Mouse (Mus musculus) midbrain, postnatal 0 days (tissue): ENCODE data around the gene Galnt12. TPM values are rescaled to one million over a fixed set of nuclear protein-coding genes. Genes with fewer than 3 reads are reported as not detected.

Source experiments
- ATAC-seq: fragments of 200-750 bp; cut with Nextera tagmentation; 2 replicates; pipeline ENCODE4 v1.8.0; 2017; ENCODE audit warnings: moderate number of reproducible peaks, mild to moderate bottlenecking, moderate TSS enrichment, moderate library complexity; ENCODE audit not compliant: low FRiP score
- DNase-seq: peaks from one replicate; pipeline ENCODE4 v3.0.0-alpha.2; 2015; ENCODE audit warnings: low spot score
- H3K27ac ChIP-seq: fragments of 300-500 bp; sonication (generic); 2 replicates; pipeline ENCODE4 v1.5.1; 2014; ENCODE audit warnings: low read depth, mild to moderate bottlenecking, low read length, mixed read lengths
- H3K27me3 ChIP-seq: fragments of 300-500 bp; sonication (generic); 2 replicates; pipeline ENCODE4 v1.6.1; 2014; ENCODE audit warnings: low read length, control low read depth, mixed read lengths; ENCODE audit not compliant: insufficient read depth
- H3K36me3 ChIP-seq: fragments of 300-500 bp; sonication (generic); 2 replicates; pipeline ENCODE4 v1.6.1; 2014; ENCODE audit warnings: low read length, control low read depth, mixed read lengths; ENCODE audit not compliant: insufficient read depth
- H3K4me1 ChIP-seq: fragments of 300-500 bp; sonication (generic); 2 replicates; pipeline ENCODE4 v1.6.1; 2014; ENCODE audit warnings: mild to moderate bottlenecking, control low read depth, antibody characterized with exemption, low read length, mixed read lengths; ENCODE audit not compliant: insufficient read depth
- H3K4me2 ChIP-seq: fragments of 300-500 bp; sonication (generic); 2 replicates; pipeline ENCODE4 v1.6.1; 2014; ENCODE audit warnings: low read depth, mild to moderate bottlenecking, low read length, mixed read lengths; ENCODE audit not compliant: poor library complexity, severe bottlenecking
- H3K4me3 ChIP-seq: fragments of 300-500 bp; sonication (generic); 2 replicates; pipeline ENCODE4 v1.5.1; 2014; ENCODE audit warnings: low read depth, mild to moderate bottlenecking, low read length, moderate library complexity
- H3K9ac ChIP-seq: fragments of 300-500 bp; sonication (generic); replicated peaks from 2 replicates; pipeline ENCODE4 v1.6.1; 2014; ENCODE audit warnings: mild to moderate bottlenecking, low read length, moderate library complexity, mixed read lengths; ENCODE audit not compliant: poor library complexity, severe bottlenecking
- H3K9me3 ChIP-seq: fragments of 300-500 bp; sonication (generic); 2 replicates; pipeline ENCODE4 v1.6.1; 2016; ENCODE audit warnings: low read length, control low read depth
- CTCF ChIP-seq: IDR thresholded peaks from 2 replicates; pipeline ENCODE4 v1.5.1; 2016; ENCODE audit warnings: antibody characterized with exemption, mild to moderate bottlenecking
- WGBS: fragments of 180-500 bp; shearing (Covaris S2); extraction: QIAGEN DNeasy Blood & Tissue Kit; methylation state at CpG from one replicate; pipeline ENCODE4 v1.1.7; 2014; 5-methylcytosine and 5-hydroxymethylcytosine counted together
- polyA plus RNA-seq: library from polyadenylated mRNA; unstranded; fragments of >200 nt; fragmentation: Nextera tagmentation; extraction: Ambion mirVana; gene quantifications from 2 replicates; pipeline ENCODE4 v1.2.1, GENCODE M21; 2015
- total RNA-seq: library from RNA; depleted of rRNA; stranded (reverse); fragments of >200 nt; gene quantifications from 2 replicates; pipeline ENCODE4 v1.2.3, GENCODE M21; 2014

The Galnt12 gene
- total and polyA plus RNA-seq, 2 experiments from 2014 or later = 0.82 to 1.1 TPM

- no peaks in the 10 kb centered on the region for H3K9me3 ChIP-seq
- H3K4me3 ChIP-seq = no peak overlapping the region
- H3K4me1 ChIP-seq = no peaks in the 10 kb centered on the region
- WGBS = 86% methylated on average over 8 of the region's 8 CpGs
- H3K36me3 ChIP-seq = no peaks in the 10 kb centered on the region
- no peaks in the 10 kb centered on the region for H3K27me3 ChIP-seq
- H3K4me2 ChIP-seq = no peak overlapping the region
- no peak overlapping the region for H3K9ac ChIP-seq
- no peak for ATAC-seq
- TF ChIP-seq CTCF = no peak
- no peak for DNase-seq
- no peak overlapping the region for H3K27ac ChIP-seq
These were observed 38.7 kb downstream of the Galnt12 start for GRCm38 (mm10) chr4:47130111-47131050.

GRCm38 (mm10) chr4:47131931-47132330 lies 40.2 kb downstream of the Galnt12 start:
- DNase-seq (no peak), ATAC-seq (no peak)
- WGBS = 92% methylated on average over 3 of the region's 3 CpGs
- no peak for TF ChIP-seq CTCF
- no peak overlapping the region for H3K4me2 ChIP-seq
- no peak overlapping the region for H3K27ac ChIP-seq
- H3K36me3 ChIP-seq = no peaks in the 10 kb centered on the region
- no peaks in the 10 kb centered on the region for H3K9me3 ChIP-seq
- H3K4me1 ChIP-seq = no peaks in the 10 kb centered on the region
- H3K27me3 ChIP-seq = no peaks in the 10 kb centered on the region
- no peak overlapping the region for H3K9ac ChIP-seq
- H3K4me3 ChIP-seq = no peak overlapping the region

GRCm38 (mm10) chr4:47132413-47132812 lies 40.7 kb downstream of the Galnt12 start:
- DNase-seq = no peak
- Histone ChIP-seq H3K9me3 (no peaks in the 10 kb centered on the region), H3K4me3 (no peak overlapping the region), H3K9ac (no peak overlapping the region), H3K4me1 (no peaks in the 10 kb centered on the region), H3K36me3 (no peaks in the 10 kb centered on the region), H3K27me3 (no peaks in the 10 kb centered on the region), H3K27ac (no peak overlapping the region), H3K4me2 (no peak overlapping the region)
- ATAC-seq = no peak
- no peak for TF ChIP-seq CTCF
- 61% methylated on average over 3 of the region's 3 CpGs for WGBS

GRCm38 (mm10) chr4:47136699-47137101 lies 45.0 kb downstream of the Galnt12 start:
- 87% methylated on average over 8 of the region's 8 CpGs for WGBS
- no peak overlapping the region for H3K9ac ChIP-seq
- H3K27me3 ChIP-seq = no peaks in the 10 kb centered on the region
- no peaks in the 10 kb centered on the region for H3K36me3 ChIP-seq
- H3K4me1 ChIP-seq = no peaks in the 10 kb centered on the region
- H3K4me2 ChIP-seq = no peak overlapping the region
- H3K27ac ChIP-seq = no peak overlapping the region
- H3K9me3 ChIP-seq = no peaks in the 10 kb centered on the region
- no peak for TF ChIP-seq CTCF
- ATAC-seq (no peak), DNase-seq (no peak)
- H3K4me3 ChIP-seq = no peak overlapping the region

GRCm38 (mm10) chr4:47137479-47137878 lies 45.8 kb downstream of the Galnt12 start:
- no peaks in the 10 kb centered on the region for H3K36me3 ChIP-seq
- 77% methylated on average over 5 of the region's 5 CpGs for WGBS

GRCm38 (mm10) chr4:47138411-47138810 lies 46.7 kb downstream of the Galnt12 start:
- no peak for TF ChIP-seq CTCF
- Histone ChIP-seq H3K4me3 (no peak overlapping the region), H3K9me3 (no peaks in the 10 kb centered on the region), H3K36me3 (no peaks in the 10 kb centered on the region), H3K9ac (no peak overlapping the region), H3K27me3 (no peaks in the 10 kb centered on the region), H3K4me1 (0 out of 2 replicates have a peak, but pooled peaks cover 4% of the 10 kb centered on the region), H3K4me2 (no peak overlapping the region), H3K27ac (no peak overlapping the region)
- ATAC-seq = no peak
- DNase-seq = no peak
- WGBS = 86% methylated on average over 7 of the region's 7 CpGs

More at GRCm38 (mm10) chr4:47137479-47137878, 45.8 kb downstream of the Galnt12 start:
- DNase-seq (no peak), ATAC-seq (no peak)
- 0 out of 2 replicates have a peak, but pooled peaks cover 4% of the 10 kb centered on the region for H3K4me1 ChIP-seq
- no peak overlapping the region for H3K4me3 ChIP-seq
- no peak overlapping the region for H3K27ac ChIP-seq
- H3K4me2 ChIP-seq = no peak overlapping the region
- no peaks in the 10 kb centered on the region for H3K27me3 ChIP-seq
- H3K9me3 ChIP-seq = no peaks in the 10 kb centered on the region
- H3K9ac ChIP-seq = no peak overlapping the region
- no peak for TF ChIP-seq CTCF
